Mouse (Mus musculus) stomach, embryonic 16.5 days (tissue): ENCODE data around the gene Enox1. TPM values are rescaled to one million over a fixed set of nuclear protein-coding genes. Genes with fewer than 3 reads are reported as not detected.

Source experiments
- ATAC-seq: fragments of 200-750 bp; cut with Nextera tagmentation; 2 replicates; pipeline ENCODE4 v1.8.0; 2017; ENCODE audit warnings: moderate number of reproducible peaks, moderate TSS enrichment; ENCODE audit not compliant: insufficient read depth, low FRiP score
- H3K27ac ChIP-seq: fragments of 300-500 bp; sonication (generic); 2 replicates; pipeline ENCODE4 v1.5.1; 2014; ENCODE audit warnings: low read length
- H3K27me3 ChIP-seq: fragments of 300-500 bp; sonication (generic); 2 replicates; pipeline ENCODE4 v1.6.1; 2014; ENCODE audit warnings: low read length, control low read depth, mixed read lengths; ENCODE audit not compliant: control insufficient read depth, insufficient read depth
- H3K36me3 ChIP-seq: fragments of 300-500 bp; sonication (generic); 2 replicates; pipeline ENCODE4 v1.6.1; 2014; ENCODE audit warnings: low read length; ENCODE audit not compliant: control insufficient read depth, insufficient read depth
- H3K4me1 ChIP-seq: fragments of 300-500 bp; sonication (generic); 2 replicates; pipeline ENCODE4 v1.6.1; 2014; ENCODE audit warnings: low read length, control low read depth, mixed read lengths; ENCODE audit not compliant: control insufficient read depth, insufficient read depth
- H3K4me2 ChIP-seq: fragments of 300-500 bp; sonication (generic); 2 replicates; pipeline ENCODE4 v1.6.1; 2014; ENCODE audit warnings: low read depth, low read length, mixed read lengths
- H3K4me3 ChIP-seq: fragments of 300-500 bp; sonication (generic); replicated peaks from 2 replicates; pipeline ENCODE4 v1.5.1; 2014; ENCODE audit warnings: mild to moderate bottlenecking, low read length
- H3K9ac ChIP-seq: fragments of 300-500 bp; sonication (generic); 2 replicates; pipeline ENCODE4 v1.6.1; 2014; ENCODE audit warnings: low read length
- H3K9me3 ChIP-seq: fragments of 300-500 bp; sonication (generic); replicated peaks from 2 replicates; pipeline ENCODE4 v1.6.1; 2016; ENCODE audit warnings: low read length, control low read depth; ENCODE audit not compliant: control insufficient read depth
- WGBS: fragments of 180-500 bp; shearing (Covaris S2); extraction: QIAGEN DNeasy Blood & Tissue Kit; methylation state at CpG from one replicate; pipeline ENCODE4 v1.1.7; 2014; 5-methylcytosine and 5-hydroxymethylcytosine counted together
- polyA plus RNA-seq: library from polyadenylated mRNA; unstranded; fragments of >200 nt; fragmentation: Nextera tagmentation; extraction: Ambion mirVana; gene quantifications from 2 replicates; pipeline ENCODE4 v1.2.1, GENCODE M21; 2015

The Enox1 gene
- polyA plus RNA-seq, 1 experiment from 2014 or later = 6.6 TPM

GRCm38 (mm10) chr14:77279143-77279542, 122.6 kb downstream of the Enox1 start:
- WGBS = 79% methylated on average over 4 of the region's 4 CpGs

GRCm38 (mm10) chr14:77280454-77280853, 123.9 kb downstream of the Enox1 start:
- H3K36me3 ChIP-seq = no peaks in the 10 kb centered on the region
- H3K9ac ChIP-seq = no peak overlapping the region
- no peaks in the 10 kb centered on the region for H3K9me3 ChIP-seq
- no peak overlapping the region for H3K4me3 ChIP-seq
- H3K27ac ChIP-seq = no peak overlapping the region
- H3K4me2 ChIP-seq = no peak overlapping the region
- no peak for ATAC-seq
- H3K27me3 ChIP-seq = no peaks in the 10 kb centered on the region
- 67% methylated on average over 2 of the region's 2 CpGs for WGBS
- H3K4me1 ChIP-seq = no peaks in the 10 kb centered on the region

More at GRCm38 (mm10) chr14:77279143-77279542, 122.6 kb downstream of the Enox1 start:
- Histone ChIP-seq H3K9ac (no peak overlapping the region), H3K27me3 (no peaks in the 10 kb centered on the region), H3K4me1 (no peaks in the 10 kb centered on the region), H3K9me3 (no peaks in the 10 kb centered on the region), H3K36me3 (no peaks in the 10 kb centered on the region), H3K27ac (no peak overlapping the region), H3K4me2 (no peak overlapping the region), H3K4me3 (no peak overlapping the region)
- ATAC-seq = no peak

DNA sequence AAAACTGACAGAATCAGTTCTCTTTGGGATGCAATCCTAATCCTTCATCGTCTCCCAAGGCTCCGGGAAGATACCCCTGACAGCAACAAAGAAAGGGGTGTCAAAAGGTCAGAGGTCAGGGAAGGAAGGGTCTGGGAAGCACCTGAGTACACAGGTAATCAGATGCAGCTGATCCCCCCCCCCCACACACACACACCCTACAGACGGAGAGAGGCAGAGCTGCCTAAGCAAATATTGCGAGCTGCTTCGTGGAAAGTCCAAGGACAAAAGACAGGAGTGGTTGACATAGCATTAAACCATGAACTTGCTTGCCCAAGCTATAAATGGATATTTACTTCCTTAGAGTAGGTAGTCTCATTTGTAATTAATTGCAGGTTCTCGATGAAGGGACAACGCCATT, 124.3 kb downstream of the Enox1 start:
- Histone ChIP-seq H3K4me1 (no peaks in the 10 kb centered on the region), H3K4me2 (no peak overlapping the region), H3K27ac (no peak overlapping the region), H3K9me3 (no peaks in the 10 kb centered on the region), H3K9ac (no peak overlapping the region), H3K27me3 (no peaks in the 10 kb centered on the region), H3K36me3 (no peaks in the 10 kb centered on the region), H3K4me3 (no peak overlapping the region)
- no peak for ATAC-seq
- WGBS = 57% methylated on average over 7 of the region's 7 CpGs

GRCm38 (mm10) chr14:77283939-77284338, 127.4 kb downstream of the Enox1 start:
- no peak overlapping the region for H3K27ac ChIP-seq
- H3K4me3 ChIP-seq = no peak overlapping the region
- H3K4me2 ChIP-seq = no peak overlapping the region
- H3K4me1 ChIP-seq = no peaks in the 10 kb centered on the region
- 51% methylated on average over 4 of the region's 4 CpGs for WGBS
- no peak overlapping the region for H3K9ac ChIP-seq
- ATAC-seq = no peak
- no peaks in the 10 kb centered on the region for H3K36me3 ChIP-seq
- no peaks in the 10 kb centered on the region for H3K9me3 ChIP-seq
- H3K27me3 ChIP-seq = no peaks in the 10 kb centered on the region

- Histone ChIP-seq H3K27ac (no peak overlapping the region), H3K36me3 (no peaks in the 10 kb centered on the region), H3K27me3 (no peaks in the 10 kb centered on the region), H3K4me3 (no peak overlapping the region), H3K9ac (no peak overlapping the region), H3K4me2 (no peak overlapping the region), H3K4me1 (no peaks in the 10 kb centered on the region), H3K9me3 (no peaks in the 10 kb centered on the region)
- no peak for ATAC-seq
- 74% methylated on average over 3 of the region's 3 CpGs for WGBS
Observed at GRCm38 (mm10) chr14:77285453-77285852, 128.9 kb downstream of the Enox1 start.

DNA sequence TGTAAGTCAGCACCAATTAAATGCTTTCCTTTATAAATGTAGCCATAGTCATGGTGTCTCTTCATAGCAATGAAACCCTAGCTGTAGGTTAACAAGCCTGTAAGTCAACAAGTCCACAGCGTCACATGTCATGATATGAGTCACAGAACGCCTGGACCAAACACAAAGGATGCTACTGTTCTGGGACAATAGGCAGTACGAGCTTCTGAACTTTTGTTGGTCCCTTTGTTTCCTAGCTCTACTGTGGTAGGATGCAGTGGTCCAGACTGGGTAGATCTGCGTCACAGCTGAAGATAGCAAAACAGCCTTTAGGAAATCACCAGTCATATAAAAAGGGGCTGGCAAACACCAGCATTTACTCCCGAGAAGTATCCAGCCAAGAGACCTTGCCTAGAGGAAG, 135.2 kb downstream of the Enox1 start:
- Histone ChIP-seq H3K9ac (no peak overlapping the region), H3K4me2 (no peak overlapping the region), H3K4me3 (no peak overlapping the region), H3K36me3 (no peaks in the 10 kb centered on the region), H3K4me1 (no peaks in the 10 kb centered on the region), H3K9me3 (no peaks in the 10 kb centered on the region), H3K27me3 (no peaks in the 10 kb centered on the region), H3K27ac (no peak overlapping the region)
- no peak for ATAC-seq
- 89% methylated on average over 5 of the region's 5 CpGs for WGBS

DNA sequence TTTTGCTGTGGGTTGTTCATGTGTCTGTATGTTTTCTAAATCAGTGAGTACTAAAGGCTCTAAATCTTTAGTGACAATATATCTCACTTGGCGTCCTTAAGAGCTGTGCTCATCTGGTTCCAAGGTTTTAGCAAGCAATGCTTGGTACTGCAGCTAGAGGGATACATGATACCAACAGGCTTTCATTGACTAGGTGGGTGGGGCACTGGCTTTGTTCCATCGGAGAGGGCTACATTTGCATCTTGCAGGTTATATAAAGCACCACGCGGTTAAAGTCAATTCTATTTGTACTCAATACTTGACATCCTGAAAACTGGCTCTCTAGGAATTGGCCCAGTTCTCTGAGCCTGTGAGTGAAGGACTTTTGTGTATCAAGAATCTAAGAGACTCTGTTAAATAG, 140.5 kb downstream of the Enox1 start:
- 72% methylated on average over 4 of the region's 4 CpGs for WGBS
- no peak for ATAC-seq

DNA sequence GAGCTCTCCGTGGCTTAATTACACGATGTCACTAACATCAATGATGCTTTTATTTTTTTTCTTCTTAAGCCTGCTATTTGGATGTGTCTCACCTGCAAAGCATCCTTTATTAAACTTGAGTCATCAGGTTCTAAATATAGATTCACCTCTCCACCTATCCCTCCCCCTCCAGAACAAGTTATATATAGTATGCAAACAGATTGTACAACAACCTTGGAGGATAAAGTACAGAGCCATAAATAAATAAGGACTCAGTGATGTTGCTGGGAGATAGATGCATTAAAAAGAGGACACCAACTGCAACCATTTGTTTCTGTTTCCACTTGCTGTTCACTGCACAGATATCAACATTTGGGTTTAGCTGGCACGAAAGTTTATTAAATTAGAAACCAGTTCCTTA, 141.8 kb downstream of the Enox1 start:
- ATAC-seq = no peak
- Histone ChIP-seq H3K4me3 (no peak overlapping the region), H3K27me3 (no peaks in the 10 kb centered on the region), H3K27ac (no peak overlapping the region), H3K36me3 (no peaks in the 10 kb centered on the region), H3K9me3 (no peaks in the 10 kb centered on the region), H3K9ac (no peak overlapping the region), H3K4me1 (no peaks in the 10 kb centered on the region), H3K4me2 (no peak overlapping the region)
- 88% methylated on average over 3 of the region's 3 CpGs for WGBS

More for the DNA sequence above, 140.5 kb downstream of the Enox1 start:
- no peaks in the 10 kb centered on the region for H3K4me1 ChIP-seq
- H3K9ac ChIP-seq = no peak overlapping the region
- no peak overlapping the region for H3K4me2 ChIP-seq
- no peak overlapping the region for H3K4me3 ChIP-seq
- no peak overlapping the region for H3K27ac ChIP-seq
- H3K36me3 ChIP-seq = no peaks in the 10 kb centered on the region
- H3K9me3 ChIP-seq = no peaks in the 10 kb centered on the region
- no peaks in the 10 kb centered on the region for H3K27me3 ChIP-seq

DNA sequence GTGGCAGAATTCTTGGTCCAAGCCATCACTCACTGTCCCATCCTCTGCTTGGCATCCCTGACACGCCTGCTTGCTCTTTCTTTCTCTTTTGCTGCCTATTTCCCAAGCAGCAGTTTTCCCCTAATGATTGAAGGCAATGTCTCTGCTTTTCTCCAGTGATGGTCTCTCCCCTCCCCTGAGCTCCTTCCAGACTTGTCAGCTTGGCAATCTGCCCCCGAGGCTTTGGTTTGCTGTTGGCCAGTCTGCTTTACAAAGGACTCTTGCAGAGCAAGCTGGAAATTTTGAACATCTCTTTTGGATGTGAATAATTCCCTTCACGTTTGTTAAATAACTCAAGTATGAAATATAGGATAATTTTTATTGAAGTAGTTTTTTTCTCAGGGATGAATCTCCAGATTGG, 153.0 kb downstream of the Enox1 start:
- no peaks in the 10 kb centered on the region for H3K27me3 ChIP-seq
- no peak overlapping the region for H3K9ac ChIP-seq
- 57% methylated on average over 3 of the region's 3 CpGs for WGBS
- no peaks in the 10 kb centered on the region for H3K36me3 ChIP-seq
- H3K4me2 ChIP-seq = no peak overlapping the region
- H3K4me3 ChIP-seq = no peak overlapping the region
- H3K27ac ChIP-seq = no peak overlapping the region
- H3K4me1 ChIP-seq = no peaks in the 10 kb centered on the region
- no peaks in the 10 kb centered on the region for H3K9me3 ChIP-seq
- ATAC-seq = no peak

- Histone ChIP-seq H3K27me3 (no peaks in the 10 kb centered on the region), H3K9me3 (no peaks in the 10 kb centered on the region), H3K27ac (no peak overlapping the region), H3K4me3 (no peak overlapping the region), H3K9ac (no peak overlapping the region), H3K4me2 (no peak overlapping the region), H3K36me3 (no peaks in the 10 kb centered on the region), H3K4me1 (no peaks in the 10 kb centered on the region)
- WGBS = 60% methylated on average over 6 of the region's 6 CpGs
- ATAC-seq = no peak
Observed at GRCm38 (mm10) chr14:77311456-77311855, 154.9 kb downstream of the Enox1 start.
